Mouse (Mus musculus): ENCODE results near the gene Macrod2. TPM values are rescaled to one million over a fixed set of nuclear protein-coding genes. Genes with fewer than 3 reads are reported as not detected.

The Macrod2 gene
- total RNA-seq, 2 experiments from 2014 or later, result 51.0 to 52.7 TPM

- no peak for DNase-seq (ENCODE audit: low spot score in 2 of 2)
Measured at GRCm38 (mm10) chr2:141194476-141194875, 799.4 kb downstream of the Macrod2 start.

GRCm38 (mm10) chr2:141200481-141200880 is 805.4 kb downstream of the Macrod2 start:
- DNase-seq (ENCODE audit: low spot score in 2 of 2), result no peak

GRCm38 (mm10) chr2:141201303-141202014 is 806.4 kb downstream of the Macrod2 start:
- DNase-seq (ENCODE audit: low spot score in 2 of 2), result no peak

- no peak for DNase-seq (ENCODE audit: low spot score in 2 of 2)
Measured at GRCm38 (mm10) chr2:141202015-141202364, 806.9 kb downstream of the Macrod2 start.

- DNase-seq (ENCODE audit: low spot score in 2 of 2), result no peak
Measured at GRCm38 (mm10) chr2:141211346-141211745, 816.2 kb downstream of the Macrod2 start.

GRCm38 (mm10) chr2:141212291-141212690 is 817.2 kb downstream of the Macrod2 start:
- DNase-seq (ENCODE audit: low spot score in 2 of 2), result no peak

- DNase-seq (ENCODE audit: low spot score in 2 of 2), result no peak
Measured at GRCm38 (mm10) chr2:141217490-141217889, 822.4 kb downstream of the Macrod2 start.

- no peak for DNase-seq (ENCODE audit: low spot score in 2 of 2)
Measured at GRCm38 (mm10) chr2:141217925-141218324, 822.8 kb downstream of the Macrod2 start.

- no peak for DNase-seq (ENCODE audit: low spot score in 2 of 2)
Measured at GRCm38 (mm10) chr2:141228809-141229208, 833.7 kb downstream of the Macrod2 start.

- no peak for DNase-seq (ENCODE audit: low spot score in 2 of 2)
Measured at GRCm38 (mm10) chr2:141229820-141230219, 834.7 kb downstream of the Macrod2 start.

GRCm38 (mm10) chr2:141231011-141231668 is 836.0 kb downstream of the Macrod2 start:
- peak; percentile 31 to 49 for DNase-seq (ENCODE audit: low spot score in 2 of 2)

- no peak for DNase-seq (ENCODE audit: low spot score in 2 of 2)
Measured at GRCm38 (mm10) chr2:141234306-141234705, 839.2 kb downstream of the Macrod2 start.

- DNase-seq (ENCODE audit: low spot score in 2 of 2), result no peak
Measured at GRCm38 (mm10) chr2:141234724-141235453, 839.8 kb downstream of the Macrod2 start.

- DNase-seq (ENCODE audit: low spot score in 2 of 2), result no peak
Measured at GRCm38 (mm10) chr2:141247680-141248079, 852.6 kb downstream of the Macrod2 start.

GRCm38 (mm10) chr2:141264582-141264981 is 869.5 kb downstream of the Macrod2 start:
- DNase-seq (ENCODE audit: low spot score in 2 of 2), result no peak

- DNase-seq (ENCODE audit: low spot score in 2 of 2), result no peak
Measured at GRCm38 (mm10) chr2:141266591-141266990, 871.5 kb downstream of the Macrod2 start.

- no peak for DNase-seq (ENCODE audit: low spot score in 2 of 2)
Measured at GRCm38 (mm10) chr2:141271541-141271940, 876.4 kb downstream of the Macrod2 start.

GRCm38 (mm10) chr2:141272966-141273365 is 877.9 kb downstream of the Macrod2 start:
- DNase-seq (ENCODE audit: low spot score in 2 of 2), result no peak

GRCm38 (mm10) chr2:141274262-141274661 is 879.2 kb downstream of the Macrod2 start:
- no peak for DNase-seq (ENCODE audit: low spot score in 2 of 2)

GRCm38 (mm10) chr2:141279130-141279698 is 884.1 kb downstream of the Macrod2 start:
- no peak for DNase-seq (ENCODE audit: low spot score in 2 of 2)

GRCm38 (mm10) chr2:141280817-141281216 is 885.7 kb downstream of the Macrod2 start:
- DNase-seq (ENCODE audit: low spot score in 2 of 2), result no peak
